Mouse (Mus musculus) liver, embryonic 14.5 days (tissue): ENCODE data around the gene Chd9.

Experiments
- CTCF ChIP-seq: IDR thresholded peaks from 2 replicates; pipeline ENCODE4 v1.5.1; 2016; ENCODE audit warnings: antibody characterized with exemption, low read depth, control low read depth
- EP300 ChIP-seq: IDR thresholded peaks from 2 replicates; pipeline ENCODE4 v1.6.1; 2016; ENCODE audit warnings: antibody characterized with exemption, low read depth

DNA sequence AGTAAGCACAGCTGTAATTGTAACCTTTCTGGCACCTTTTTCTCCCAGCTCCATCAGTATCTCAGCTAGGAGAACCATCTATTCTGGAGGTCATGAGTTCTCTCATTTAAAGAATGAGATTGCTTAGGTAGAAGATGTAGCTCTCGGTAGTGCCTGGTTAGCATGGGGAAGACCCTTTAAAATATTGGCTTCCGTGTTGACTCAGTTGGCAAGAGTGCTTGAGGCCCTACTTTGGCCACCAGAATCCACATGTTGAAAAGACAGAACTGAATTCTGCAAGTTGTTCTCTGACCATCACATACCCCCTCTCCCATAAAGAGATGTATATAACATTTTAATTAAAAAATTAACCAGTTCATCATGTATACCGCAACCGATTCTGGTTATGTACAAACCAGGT lies 78.8 kb downstream of the Chd9 start:
- TF ChIP-seq CTCF, result no peak
- no peak for TF ChIP-seq EP300
